Comparison of ENCODE assay signal across 9 mouse cellular contexts in the genomic region with DNA sequence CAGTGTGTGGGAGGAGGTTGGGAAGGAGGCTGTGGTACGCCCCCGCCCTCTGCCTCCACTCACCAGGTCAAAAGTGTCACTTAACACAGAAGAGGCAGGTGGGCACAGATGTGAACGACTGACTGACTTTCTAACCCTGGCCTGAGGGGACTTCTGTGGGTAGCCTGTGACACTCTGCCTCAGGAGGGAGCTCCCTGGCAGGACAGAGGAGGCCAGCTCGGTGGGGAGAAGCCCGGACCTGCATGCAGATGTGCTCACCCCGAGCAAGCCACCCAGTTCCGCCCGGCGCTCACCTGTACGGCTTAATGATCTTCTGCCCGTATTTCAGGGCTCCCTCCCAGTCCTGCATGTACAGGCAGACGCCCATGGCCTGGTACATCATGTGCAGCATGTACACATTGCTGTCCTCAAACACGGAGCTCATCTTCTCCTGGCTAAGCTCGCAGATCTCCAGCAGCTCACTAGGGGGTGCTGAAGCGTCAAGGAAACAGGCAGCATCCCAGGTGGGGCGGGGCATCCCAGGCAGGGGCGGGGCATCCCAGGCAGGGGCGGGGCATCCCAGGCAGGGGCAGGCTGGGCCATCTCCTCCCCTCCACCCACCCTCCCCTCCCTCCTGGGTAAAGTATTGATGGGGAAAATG. TPM values are rescaled to one million over a fixed set of nuclear protein-coding genes. Genes with fewer than 3 reads are reported as not detected.
DNase-seq lines count a peak whose midpoint lies in the region; ATAC-seq and TF ChIP-seq lines count a peak whose summit lies in the region.
"Had no signal": no experiment of that assay in that cellular context is flagged by ENCODE, and none has a peak within 500 bp of the region (broad histone marks: within the 10 kb centered on the region; RNA-seq: fewer than 3 reads in every experiment).

No protein-coding gene starts in this region.

- peak; percentile 52 for DNase-seq in urinary bladder, postnatal 25 days (ENCODE audit: low spot score)
- DNase-seq in urinary bladder, adult 18-20 months (ENCODE audit: low spot score in 2 of 2): no peak
- DNase-seq in cerebellum, adult 8-10 months: peak; percentile 27
- peak; percentile 65 for DNase-seq in gastrocnemius, postnatal 25 days
- peak; percentile 68 for DNase-seq in layer of hippocampus, adult 11-12 months (ENCODE audit: low spot score)
- no peak for DNase-seq in liver, embryonic 14.5 days (ENCODE audit: low read depth in 3 of 3, low spot score in 3 of 3)
- peak; percentile 57 for DNase-seq in right cerebral cortex, adult 18-20 months

- no peak overlapping the region for H3K27ac ChIP-seq in liver, embryonic 14.5 days
- H3K27ac ChIP-seq: embryonic facial prominence, embryonic 15.5 days had no signal

- WGBS in liver, embryonic 14.5 days (ENCODE audit: insufficient replicate concordance): 61% methylated on average over 18 of the region's 18 CpGs

- peaks cover 0 to 7% of the 10 kb centered on the region in 2 experiments; a peak in 1 of 4 replicates for H3K4me1 ChIP-seq in liver, embryonic 14.5 days (replicated peaks; ENCODE audit: control insufficient read depth in 2 of 2, insufficient read depth in 2 of 2, low read length in 1 of 2)

- H3K4me2 ChIP-seq in liver, embryonic 14.5 days (ENCODE audit: low read depth): no peak overlapping the region
- H3K4me2 ChIP-seq: embryonic facial prominence, embryonic 15.5 days had no signal

- peak; percentile 9; the same call in 1 of the 2 replicates for ATAC-seq in liver, embryonic 14.5 days (ENCODE audit: insufficient read depth)
- ATAC-seq in erythroid progenitor cell, adult 5-6 weeks (replicated peaks; ENCODE audit: low FRiP score, poor library complexity, severe bottlenecking): no peak

- TF ChIP-seq CTCF in liver, embryonic 14.5 days (IDR thresholded peaks at IDR 0.05; ENCODE audit: low read depth): peak; percentile 73

- no peak overlapping the region for H3K9ac ChIP-seq in liver, embryonic 14.5 days (replicated peaks)
- H3K9ac ChIP-seq: embryonic facial prominence, embryonic 15.5 days had no signal

- H3K27me3 ChIP-seq in liver, embryonic 14.5 days (ENCODE audit: control insufficient read depth, insufficient read depth, low read length): no peaks in the 10 kb centered on the region
- H3K27me3 ChIP-seq: embryonic facial prominence, embryonic 15.5 days had no signal

- no peaks in the 10 kb centered on the region for H3K36me3 ChIP-seq in liver, embryonic 14.5 days (replicated peaks; ENCODE audit: control insufficient read depth, insufficient read depth, low read depth)

- no peak for TF ChIP-seq EP300 in liver, embryonic 14.5 days (IDR thresholded peaks at IDR 0.05; ENCODE audit: low read depth)

- no peak overlapping the region for H3K4me3 ChIP-seq in liver, embryonic 14.5 days (ENCODE audit: insufficient read depth in 1 of 2, low read depth in 2 of 2, low read length in 2 of 2)
- H3K4me3 ChIP-seq: embryonic facial prominence, embryonic 15.5 days had no signal

- H3K9me3 ChIP-seq in liver, embryonic 14.5 days (ENCODE audit: control insufficient read depth, low read length): no peaks in the 10 kb centered on the region
- H3K9me3 ChIP-seq: embryonic facial prominence, embryonic 15.5 days had no signal

RNA-seq across cellular contexts. Expression of gene Smyd2, which starts 38.5 kb away (rescaled TPM):
- total RNA-seq in gastrocnemius, postnatal 25 days (2021): 100 to 1,000 TPM; 124 to 197 TPM
- 20.5 and 24.8 TPM in 2 replicates for polyA plus RNA-seq in liver, embryonic 14.5 days (2012; rRNA removed)
- 27.7 and 32.2 TPM in 2 replicates for polyA plus RNA-seq in liver, embryonic 14.5 days (2014; fragmentation: Nextera tagmentation; extraction: Ambion mirVana)
- 6.3 and 13.0 TPM in 2 replicates for total RNA-seq in erythroid progenitor cell, adult 5-6 weeks (2015; ENCODE audit: low replicate concordance)
- total RNA-seq in erythroid progenitor cell, adult 5-6 weeks (2017; ENCODE audit: low replicate concordance): 8.1 and 9.6 TPM in 2 replicates

Comparison
In these comparisons a context has a peak if more than half of its experiments do, and no peak if none do; other contexts are left out.
1. DNase-seq: peak in urinary bladder, postnatal 25 days (single experiment), cerebellum, adult 8-10 months (single experiment), gastrocnemius, postnatal 25 days (single experiment), layer of hippocampus, adult 11-12 months (single experiment) and right cerebral cortex, adult 18-20 months (single experiment); none in urinary bladder, adult 18-20 months (0 of 2) and liver, embryonic 14.5 days (0 of 3).
2. RNA of gene Smyd2, which starts 38.5 kb away (total RNA-seq): 124 to 197 TPM in gastrocnemius, postnatal 25 days; 6.3 to 13.0 TPM in erythroid progenitor cell, adult 5-6 weeks; every median in the first group is over 4 times any median in the second.